Mouse (Mus musculus): Measurements from ENCODE around the gene Tigd3. TPM values are rescaled to one million over a fixed set of nuclear protein-coding genes. Genes with fewer than 3 reads are reported as not detected.
A peak's percentile ranks its signal among the peaks of the same experiment; 100 is the strongest.

Tigd3 gene
- polyA plus RNA-seq, 2 experiments, result 1.7 to 4.8 TPM

DNA sequence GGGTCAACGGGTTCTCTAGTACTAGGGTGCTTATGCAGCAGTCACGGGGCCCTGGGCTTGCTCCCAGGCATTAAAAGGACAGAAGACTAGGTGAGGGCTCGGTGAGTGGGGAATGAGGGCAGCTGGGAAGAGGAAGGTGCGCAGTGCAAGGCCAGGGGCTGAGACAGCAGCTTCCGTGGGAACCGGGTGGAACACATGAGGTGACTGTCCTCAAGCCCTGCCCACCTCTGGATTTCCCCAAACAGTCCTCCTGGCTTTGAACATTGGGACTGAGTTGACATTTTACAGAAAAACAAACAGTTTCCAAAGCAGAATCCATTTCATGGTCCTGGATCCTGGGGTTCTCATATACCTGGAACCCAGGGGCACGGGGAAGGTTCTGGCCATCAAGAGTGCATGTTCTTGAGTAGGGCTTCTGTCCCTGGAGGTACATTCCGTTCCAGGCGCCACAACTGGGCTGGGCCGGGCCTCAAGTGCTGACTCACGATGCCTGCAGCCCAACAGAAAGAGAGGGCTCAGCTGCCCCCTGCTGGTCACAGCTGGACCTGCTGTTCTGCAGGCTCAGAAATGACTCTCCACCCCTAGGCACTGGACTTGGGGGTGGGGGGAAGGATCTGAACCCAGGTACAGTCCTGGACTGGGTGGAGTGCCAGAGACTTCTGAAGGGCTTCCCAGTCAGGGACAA is 44.0 kb downstream of the Tigd3 start:
- no peak overlapping the region for H3K4me2 ChIP-seq (replicated peaks; ENCODE audit: low read depth, low read length, severe bottlenecking)
- peak; percentile 90 for DNase-seq (ENCODE audit: low spot score)

DNA sequence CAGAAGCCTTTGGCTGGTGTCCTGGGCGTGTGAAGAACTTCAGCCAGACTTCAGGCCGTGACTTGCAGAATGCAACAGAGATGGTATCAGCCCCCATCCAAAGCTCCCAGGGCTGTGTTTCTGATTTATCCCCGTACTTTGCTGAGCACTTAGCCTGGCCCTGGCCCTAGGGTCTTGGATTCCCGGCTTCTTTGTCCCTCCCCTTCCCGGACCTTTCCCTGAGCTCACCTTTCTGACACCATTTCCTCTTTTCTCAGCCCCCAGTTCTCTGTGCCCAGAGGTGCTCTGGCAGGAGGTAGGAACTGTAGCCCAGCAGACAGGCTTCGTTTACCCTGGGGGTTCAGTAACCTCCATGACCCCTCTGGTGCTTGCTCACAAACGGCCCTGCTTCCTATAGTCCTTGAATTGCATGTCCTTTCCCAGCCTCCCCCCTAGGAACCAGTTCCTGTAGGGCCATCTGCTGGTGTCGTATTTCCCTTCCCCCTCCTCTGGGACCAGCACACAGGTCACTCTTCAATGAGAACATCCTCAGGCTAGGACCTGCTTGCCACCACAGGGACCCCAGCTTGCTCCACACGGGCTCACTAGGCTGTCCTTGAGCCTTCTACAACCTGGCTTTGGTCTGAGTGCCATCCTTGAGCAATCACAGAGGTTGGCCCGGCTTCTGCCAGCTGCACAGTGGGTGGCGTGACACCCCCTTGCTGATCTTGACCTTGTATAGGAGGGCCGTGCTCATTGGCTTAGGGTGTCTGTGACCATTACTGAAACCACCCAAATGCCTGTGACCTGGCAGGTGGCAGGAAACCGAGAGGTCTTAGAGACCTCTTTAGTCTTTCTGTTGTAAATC is 44.9 kb downstream of the Tigd3 start:
- Histone ChIP-seq H3K9me3 (ENCODE audit: control insufficient read depth, low read length) (no peaks in the 10 kb centered on the region), H3K4me3 (replicated peaks; ENCODE audit: low read length) (no peak overlapping the region), H3K9ac (ENCODE audit: low read depth, low read length, severe bottlenecking) (peak overlapping the region; percentile 29), H3K4me1 (ENCODE audit: control insufficient read depth, insufficient read depth, low read length) (peaks cover 53% of the 10 kb centered on the region), H3K36me3 (ENCODE audit: control insufficient read depth, insufficient read depth, low read length) (peaks cover 19% of the 10 kb centered on the region), H3K4me2 (replicated peaks; ENCODE audit: low read depth, low read length, severe bottlenecking) (peak overlapping the region; percentile 70; the same call in 1 of the 2 replicates), H3K27ac (replicated peaks; ENCODE audit: low read depth, low read length) (peak overlapping the region; percentile 97; the same call in 1 of the 2 replicates), H3K27me3 (ENCODE audit: control insufficient read depth, insufficient read depth, low read length) (no peaks in the 10 kb centered on the region)
- no peak for TF ChIP-seq POLR2A (IDR thresholded peaks at IDR 0.05; ENCODE audit: borderline replicate concordance, extremely low read depth, insufficient read depth, insufficient read length)
- no peak for ATAC-seq (ENCODE audit: low FRiP score, low read depth)
- 31% methylated on average over 13 of the region's 13 CpGs for WGBS
- DNase-seq (ENCODE audit: low spot score), result no peak

More for the DNA sequence above, 44.0 kb downstream of the Tigd3 start:
- no peak for TF ChIP-seq POLR2A (IDR thresholded peaks at IDR 0.05; ENCODE audit: borderline replicate concordance, extremely low read depth, insufficient read depth, insufficient read length)
- peak; percentile 27; the same call in 1 of the 2 replicates for ATAC-seq (ENCODE audit: low FRiP score, low read depth)
- Histone ChIP-seq H3K9me3 (ENCODE audit: control insufficient read depth, low read length) (no peaks in the 10 kb centered on the region), H3K27me3 (ENCODE audit: control insufficient read depth, insufficient read depth, low read length) (no peaks in the 10 kb centered on the region), H3K4me3 (replicated peaks; ENCODE audit: low read length) (no peak overlapping the region), H3K4me1 (ENCODE audit: control insufficient read depth, insufficient read depth, low read length) (peaks cover 43% of the 10 kb centered on the region), H3K27ac (replicated peaks; ENCODE audit: low read depth, low read length) (no peak overlapping the region), H3K36me3 (ENCODE audit: control insufficient read depth, insufficient read depth, low read length) (peaks cover 25% of the 10 kb centered on the region), H3K9ac (ENCODE audit: low read depth, low read length, severe bottlenecking) (peak overlapping the region; percentile 21; the same call in 1 of the 2 replicates)
- WGBS, result 33% methylated on average over 11 of the region's 11 CpGs

DNA sequence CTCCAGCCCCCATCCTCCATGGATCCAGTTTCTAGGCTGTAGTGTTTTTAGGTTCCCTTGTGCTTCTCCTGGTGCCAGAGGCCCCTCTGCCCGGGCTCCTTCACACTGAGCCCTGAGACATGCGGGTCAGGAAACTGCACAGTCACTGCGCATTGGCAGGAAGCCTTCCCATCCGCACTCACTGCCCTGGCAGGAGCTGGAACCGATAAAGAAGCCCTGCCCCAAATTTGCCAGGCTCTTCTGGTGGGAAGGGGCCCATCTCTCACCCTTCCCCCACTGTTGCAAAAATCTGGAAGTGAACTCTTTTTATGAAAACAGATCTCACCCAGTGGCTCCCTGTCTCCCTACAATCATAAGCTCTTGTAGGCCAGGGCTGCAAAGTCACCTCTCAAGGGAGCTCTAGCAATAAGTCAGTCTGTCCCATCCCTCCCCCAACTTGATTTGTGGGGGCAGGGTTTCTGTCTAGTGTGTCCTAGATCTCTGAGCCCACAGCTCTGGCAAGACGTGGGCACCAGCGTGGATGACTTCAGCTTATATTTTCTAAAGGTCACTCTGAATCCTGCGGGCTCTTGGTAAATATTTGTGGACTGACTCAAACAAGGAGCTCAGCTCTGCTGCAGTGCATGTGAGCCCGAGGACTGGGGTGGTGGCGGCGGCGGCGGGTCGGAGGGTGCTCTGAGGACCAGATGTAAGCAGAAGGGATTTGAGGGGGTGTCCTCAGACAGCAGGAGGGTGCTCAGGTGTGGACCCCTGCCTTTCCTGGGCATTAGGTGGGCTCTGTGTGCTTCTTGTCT is 45.7 kb downstream of the Tigd3 start:
- Histone ChIP-seq H3K4me3 (replicated peaks; ENCODE audit: low read length) (no peak overlapping the region; the same call in 1 of the 2 replicates), H3K9me3 (ENCODE audit: control insufficient read depth, low read length) (no peaks in the 10 kb centered on the region), H3K27ac (replicated peaks; ENCODE audit: low read depth, low read length) (peak overlapping the region; percentile 97), H3K36me3 (ENCODE audit: control insufficient read depth, insufficient read depth, low read length) (peaks cover 19% of the 10 kb centered on the region), H3K9ac (ENCODE audit: low read depth, low read length, severe bottlenecking) (peak overlapping the region; percentile 29), H3K27me3 (ENCODE audit: control insufficient read depth, insufficient read depth, low read length) (no peaks in the 10 kb centered on the region), H3K4me1 (ENCODE audit: control insufficient read depth, insufficient read depth, low read length) (peaks cover 59% of the 10 kb centered on the region), H3K4me2 (replicated peaks; ENCODE audit: low read depth, low read length, severe bottlenecking) (peak overlapping the region; percentile 70)
- ATAC-seq (ENCODE audit: low FRiP score, low read depth) (no peak), DNase-seq (ENCODE audit: low spot score) (no peak)
- 38% methylated on average over 14 of the region's 14 CpGs for WGBS
- no peak for TF ChIP-seq POLR2A (IDR thresholded peaks at IDR 0.05; ENCODE audit: borderline replicate concordance, extremely low read depth, insufficient read depth, insufficient read length)

DNA sequence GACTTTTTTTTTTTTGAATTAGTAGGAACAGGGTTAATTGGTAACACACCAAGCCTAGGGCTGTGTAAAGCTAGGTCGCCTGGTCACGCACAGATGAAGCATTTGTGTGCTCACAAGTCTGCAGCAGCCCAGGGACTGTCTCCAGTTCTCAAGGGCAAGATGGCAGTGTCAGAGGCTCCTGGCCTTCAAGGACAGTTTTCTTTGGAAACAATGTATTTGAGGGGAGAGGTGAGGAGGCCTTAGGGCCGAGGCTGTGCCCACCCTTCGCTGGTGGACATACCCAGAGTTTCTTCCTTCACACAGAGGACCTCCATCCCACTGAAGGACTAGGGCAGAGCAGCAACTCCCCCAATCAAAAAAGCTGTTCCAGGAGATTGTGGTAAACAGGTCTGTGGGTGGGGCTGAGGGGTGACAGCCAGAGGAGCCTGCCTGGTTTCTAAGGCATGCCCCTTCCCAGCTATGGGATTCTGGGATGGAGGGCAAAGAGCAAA is 46.6 kb downstream of the Tigd3 start:
- ATAC-seq (ENCODE audit: low FRiP score, low read depth) (no peak), DNase-seq (ENCODE audit: low spot score) (no peak)
- Histone ChIP-seq H3K27me3 (ENCODE audit: control insufficient read depth, insufficient read depth, low read length) (no peaks in the 10 kb centered on the region), H3K9me3 (ENCODE audit: control insufficient read depth, low read length) (no peaks in the 10 kb centered on the region), H3K4me2 (replicated peaks; ENCODE audit: low read depth, low read length, severe bottlenecking) (peak overlapping the region; percentile 70), H3K9ac (ENCODE audit: low read depth, low read length, severe bottlenecking) (peak overlapping the region; percentile 56), H3K36me3 (ENCODE audit: control insufficient read depth, insufficient read depth, low read length) (peaks cover 12% of the 10 kb centered on the region), H3K27ac (replicated peaks; ENCODE audit: low read depth, low read length) (peak overlapping the region; percentile 97), H3K4me3 (replicated peaks; ENCODE audit: low read length) (peak overlapping the region; percentile 39), H3K4me1 (ENCODE audit: control insufficient read depth, insufficient read depth, low read length) (peaks cover 68% of the 10 kb centered on the region)
- TF ChIP-seq POLR2A (IDR thresholded peaks at IDR 0.05; ENCODE audit: borderline replicate concordance, extremely low read depth, insufficient read depth, insufficient read length), result no peak
- 34% methylated on average over 4 of the region's 4 CpGs for WGBS

All from limb, embryonic 14.5 days (tissue).